Mouse (Mus musculus): ENCODE data around the gene Rpl36a.

GRCm38 (mm10) chrX:134582270-134582669 is 3.2 kb upstream of the Rpl36a start:
- TF ChIP-seq CEBPB (IDR thresholded peaks at IDR 0.05; ENCODE audit: insufficient read depth, poor library complexity, severe bottlenecking) (no peak), E2F4 (IDR thresholded peaks at IDR 0.05; ENCODE audit: insufficient read depth) (no peak), MYOG (IDR thresholded peaks at IDR 0.05; ENCODE audit: control insufficient read depth in 1 of 3, insufficient read depth in 1 of 3, insufficient read length in 2 of 3, low read depth in 2 of 3) (no peak), TCF12 (IDR thresholded peaks at IDR 0.05; ENCODE audit: insufficient read depth, poor library complexity, severe bottlenecking) (no peak), POLR2A (IDR thresholded peaks at IDR 0.05; ENCODE audit: insufficient read length, low read depth) (no peak), TCF3 (IDR thresholded peaks at IDR 0.05; ENCODE audit: insufficient read length, low read depth) (no peak), POLR2AphosphoS2 (IDR thresholded peaks at IDR 0.05; ENCODE audit: insufficient read length, low read depth) (no peak), USF1 (IDR thresholded peaks at IDR 0.05; ENCODE audit: low read depth) (no peak), MAX (IDR thresholded peaks at IDR 0.05; ENCODE audit: low read depth) (no peak), MYOD1 (IDR thresholded peaks at IDR 0.05; ENCODE audit: control insufficient read depth in 1 of 3, insufficient read length in 2 of 3, low read depth in 2 of 3) (no peak)

Data from myocyte (in vitro differentiated cells).